Mouse (Mus musculus) limb, embryonic 14.5 days (tissue): ENCODE data around the gene Krr1. TPM values are rescaled to one million over a fixed set of nuclear protein-coding genes. Genes with fewer than 3 reads are reported as not detected.
"Not testable (repeated sequence)": the region's sequence is repeated elsewhere in the genome, so short reads cannot be mapped to it uniquely, and the experiment has no call there.

Experiments used
- ATAC-seq: fragments of 200-750 bp; cut with Nextera tagmentation; 2 replicates; pipeline ENCODE4 v1.8.0; 2017; ENCODE audit warnings: low read depth, moderate number of reproducible peaks, moderate TSS enrichment; ENCODE audit not compliant: low FRiP score
- DNase-seq: peaks from one replicate; pipeline ENCODE4 v3.0.0-alpha.2; 2015; ENCODE audit warnings: low spot score
- H3K27ac ChIP-seq: fragments of 300-500 bp; sonication (generic); replicated peaks from 2 replicates; pipeline ENCODE4 v1.5.1; 2014; ENCODE audit warnings: low read depth, mild to moderate bottlenecking, low read length, moderate library complexity, mixed read lengths
- H3K27me3 ChIP-seq: fragments of 300-500 bp; sonication (generic); 2 replicates; pipeline ENCODE4 v1.6.1; 2014; ENCODE audit warnings: low read length, mixed read lengths; ENCODE audit not compliant: control insufficient read depth, insufficient read depth
- H3K36me3 ChIP-seq: fragments of 300-500 bp; sonication (generic); 2 replicates; pipeline ENCODE4 v1.6.1; 2014; ENCODE audit warnings: mild to moderate bottlenecking, low read length, moderate library complexity, mixed read lengths; ENCODE audit not compliant: control insufficient read depth, insufficient read depth
- H3K4me1 ChIP-seq: fragments of 300-500 bp; sonication (generic); 2 replicates; pipeline ENCODE4 v1.6.1; 2014; ENCODE audit warnings: antibody characterized with exemption, low read length, mixed read lengths; ENCODE audit not compliant: control insufficient read depth, insufficient read depth
- H3K4me2 ChIP-seq: fragments of 300-500 bp; sonication (generic); replicated peaks from 2 replicates; pipeline ENCODE4 v1.6.1; 2014; ENCODE audit warnings: low read depth, mild to moderate bottlenecking, low read length, moderate library complexity; ENCODE audit not compliant: severe bottlenecking
- H3K4me3 ChIP-seq: fragments of 300-500 bp; sonication (generic); replicated peaks from 2 replicates; pipeline ENCODE4 v1.5.1; 2014; ENCODE audit warnings: low read length
- H3K9ac ChIP-seq: fragments of 300-500 bp; sonication (generic); 2 replicates; pipeline ENCODE4 v1.6.1; 2014; ENCODE audit warnings: mild to moderate bottlenecking, low read depth, low read length, moderate library complexity; ENCODE audit not compliant: severe bottlenecking
- H3K9me3 ChIP-seq: fragments of 300-500 bp; sonication (generic); 2 replicates; pipeline ENCODE4 v1.6.1; 2016; ENCODE audit warnings: low read length; ENCODE audit not compliant: control insufficient read depth
- POLR2A ChIP-seq: fragments of 200-500 bp; IDR thresholded peaks from 2 replicates; pipeline ENCODE4 v1.8.0; 2012; ENCODE audit warnings: inconsistent platforms, mild to moderate bottlenecking, moderate library complexity, borderline replicate concordance; ENCODE audit not compliant: insufficient read depth, insufficient read length; ENCODE audit errors: extremely low read depth
- WGBS: fragments of 180-500 bp; shearing (Covaris S2); extraction: QIAGEN DNeasy Blood & Tissue Kit; methylation state at CpG from one replicate; pipeline ENCODE4 v1.1.7; 2014; 5-methylcytosine and 5-hydroxymethylcytosine counted together
- polyA plus RNA-seq, 2 experiments: library from polyadenylated mRNA; depleted of rRNA in 1 of 2; stranded (reverse) in 1 of 2; unstranded in 1 of 2; fragments of >200 nt; fragmentation: Nextera tagmentation in 1 of 2; extraction: Ambion mirVana in 1 of 2; gene quantifications; 2 replicates each; pipeline versions ENCODE4 v1.2.1 to v1.2.3; 2012 to 2014

Gene Krr1
- polyA plus RNA-seq, 2 experiments = 29.6 to 41.3 TPM

DNA sequence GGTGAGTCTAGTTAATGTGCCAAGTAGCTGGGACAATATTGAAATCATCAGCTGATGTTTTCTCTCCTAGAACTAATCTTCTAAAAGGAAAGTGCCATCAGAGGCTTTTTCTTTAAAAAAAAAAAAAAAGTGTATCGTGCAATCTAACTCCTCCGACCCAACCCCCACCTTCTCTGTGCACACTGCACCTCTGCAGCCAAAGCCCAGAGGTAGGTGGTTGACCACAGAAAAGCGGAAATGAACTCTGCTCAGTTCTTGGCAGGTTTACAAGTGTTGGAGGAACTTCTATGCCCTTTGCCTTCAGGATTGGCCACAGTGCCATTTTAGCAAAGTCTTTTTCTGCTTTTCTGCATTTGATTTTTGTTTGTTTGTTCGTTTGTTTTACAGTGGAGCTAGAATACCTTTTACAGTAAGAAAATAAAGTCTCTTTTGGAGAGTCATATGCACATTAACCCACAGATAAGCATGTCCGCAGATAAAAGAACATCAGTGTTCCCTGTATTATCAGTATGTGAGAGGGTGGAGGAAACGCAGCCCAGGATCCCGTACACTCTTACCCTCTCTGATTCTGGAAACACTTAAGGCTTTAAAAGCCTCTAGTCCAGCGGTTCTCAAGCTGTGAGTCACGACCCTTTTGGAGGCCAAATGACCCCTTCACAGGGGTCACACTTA lies 30.2 kb downstream of the Krr1 start, which contains the start of gene Glipr1:
Gene Glipr1, minus strand, starts transcription at position 88 of the 672 bp plus-strand sequence.
- H3K27me3 ChIP-seq = no peaks in the 10 kb centered on the region

DNA sequence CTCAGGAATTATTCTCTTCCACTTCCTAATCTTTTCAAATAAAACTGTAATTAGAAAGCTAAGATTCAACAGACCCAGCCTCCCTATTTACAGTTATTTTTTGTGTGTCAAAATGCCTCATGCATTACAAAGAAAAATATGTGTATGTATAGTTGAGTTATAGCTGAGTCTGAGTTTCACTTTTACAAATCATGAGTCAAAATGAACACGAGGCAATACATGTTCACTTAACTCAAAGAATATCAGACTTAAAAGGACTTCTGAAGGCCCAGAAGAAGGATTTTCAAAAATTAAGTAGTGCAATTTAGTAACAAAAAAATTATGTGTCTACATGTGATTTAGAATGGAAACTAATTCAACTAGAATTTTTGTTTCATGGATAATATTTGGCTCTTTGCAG lies 37.0 kb downstream of the Krr1 start:
- not testable (repeated sequence) for H3K4me1 ChIP-seq, H3K4me3 ChIP-seq, H3K36me3 ChIP-seq, H3K9me3 ChIP-seq, DNase-seq, H3K4me2 ChIP-seq, H3K27me3 ChIP-seq, H3K9ac ChIP-seq, H3K27ac ChIP-seq, ATAC-seq
- 70% methylated on average over 1 of the region's 1 CpGs for WGBS

More for the DNA sequence above, 30.2 kb downstream of the Krr1 start, which contains the start of gene Glipr1:
- H3K9me3 ChIP-seq = no peaks in the 10 kb centered on the region
- H3K4me3 ChIP-seq = no peak within 1 kb of the TSS
- no peaks in the 10 kb centered on the region for H3K4me1 ChIP-seq
- no peak within 1 kb of the TSS for H3K9ac ChIP-seq
- WGBS = 53% methylated on average over 9 of the region's 9 CpGs
- no peak for DNase-seq
- H3K4me2 ChIP-seq = no peak within 1 kb of the TSS
- ATAC-seq = no peak
- H3K27ac ChIP-seq = no peak within 1 kb of the TSS
- no peak for TF ChIP-seq POLR2A
- H3K36me3 ChIP-seq = no peaks in the 10 kb centered on the region

GRCm38 (mm10) chr10:112023585-112023984 lies 51.1 kb downstream of the Krr1 start:
- H3K4me1 ChIP-seq = no peaks in the 10 kb centered on the region
- ATAC-seq (no peak), DNase-seq (no peak)
- no peaks in the 10 kb centered on the region for H3K27me3 ChIP-seq
- H3K9me3 ChIP-seq = no peaks in the 10 kb centered on the region
- no peak overlapping the region for H3K27ac ChIP-seq
- no peak overlapping the region for H3K4me2 ChIP-seq
- 70% methylated on average over 2 of the region's 2 CpGs for whole genome bisulfite sequencing
- no peak overlapping the region for H3K9ac ChIP-seq
- H3K4me3 ChIP-seq = no peak overlapping the region
- H3K36me3 ChIP-seq = no peaks in the 10 kb centered on the region
- TF ChIP-seq POLR2A = no peak

DNA sequence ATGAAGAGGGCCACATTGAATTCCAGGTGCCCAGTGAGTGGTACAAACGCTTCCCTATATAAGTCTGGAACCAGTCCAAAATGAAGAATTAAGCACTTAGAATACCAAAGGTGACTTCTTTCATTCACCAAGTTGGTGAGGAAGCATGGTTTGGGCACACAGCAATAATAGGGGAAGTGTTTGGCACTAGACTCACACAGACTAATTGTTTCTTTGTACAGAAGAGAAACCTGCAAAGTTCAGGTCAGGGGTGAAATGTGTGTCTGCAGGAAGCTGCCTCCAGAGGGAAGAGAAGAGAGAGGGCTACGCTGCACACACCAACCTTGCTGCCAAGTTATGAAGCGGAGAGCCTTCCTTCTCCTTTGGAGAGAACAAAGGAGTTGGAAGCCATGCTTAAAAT lies 56.2 kb downstream of the Krr1 start:
- H3K27ac ChIP-seq, H3K4me1 ChIP-seq, H3K4me3 ChIP-seq, H3K27me3 ChIP-seq, H3K9ac ChIP-seq, H3K4me2 ChIP-seq, H3K9me3 ChIP-seq, DNase-seq, H3K36me3 ChIP-seq, ATAC-seq: not testable (repeated sequence)
- WGBS = 57% methylated on average over 2 of the region's 3 CpGs

Other genes starting within 250 kb of the Krr1 start
- 3.3 and 6.3 TPM in 2 replicates for gene Glipr1, start 30.0 kb downstream of the Krr1 start, polyA plus RNA-seq (2012; rRNA removed)
- gene Glipr1, start 30.0 kb downstream of the Krr1 start, polyA plus RNA-seq (2014; fragmentation: Nextera tagmentation; extraction: Ambion mirVana) = 2.7 and 5.1 TPM in 2 replicates
- gene Glipr1l1, start 87.5 kb downstream of the Krr1 start, polyA plus RNA-seq (2012; rRNA removed) = not detected in 2 replicates
- gene Glipr1l1, start 87.5 kb downstream of the Krr1 start, polyA plus RNA-seq (2014; fragmentation: Nextera tagmentation; extraction: Ambion mirVana) = not detected in 2 replicates
- not detected in 2 replicates for gene Glipr1l2, start 110.7 kb downstream of the Krr1 start, polyA plus RNA-seq (2012; rRNA removed)
- gene Glipr1l2, start 110.7 kb downstream of the Krr1 start, polyA plus RNA-seq (2014; fragmentation: Nextera tagmentation; extraction: Ambion mirVana) = not detected in 2 replicates
- gene Glipr1l3, start 187.7 kb downstream of the Krr1 start, polyA plus RNA-seq (2012; rRNA removed) = not detected in 2 replicates
- gene Glipr1l3, start 187.7 kb downstream of the Krr1 start, polyA plus RNA-seq (2014; fragmentation: Nextera tagmentation; extraction: Ambion mirVana) = not detected in 2 replicates
- 0.37 and 0.40 TPM in 2 replicates for gene Caps2, start 191.0 kb downstream of the Krr1 start, polyA plus RNA-seq (2012; rRNA removed)
- gene Caps2, start 191.0 kb downstream of the Krr1 start, polyA plus RNA-seq (2014; fragmentation: Nextera tagmentation; extraction: Ambion mirVana) = 0.28 and 0.33 TPM in 2 replicates